Mouse (Mus musculus) layer of hippocampus, adult 8-10 months (tissue): ENCODE measurements around the gene Slc26a10. TPM values are rescaled to one million over a fixed set of nuclear protein-coding genes. Genes with fewer than 3 reads are reported as not detected.

Source experiments
- DNase-seq, 2 experiments: peaks; one replicate each; pipeline ENCODE4 v3.0.0; 2022; ENCODE audit warnings: low spot score in 2 of 2
- total RNA-seq, 4 experiments: library from RNA; stranded (reverse); gene quantifications; 2 replicates each; pipeline ENCODE4 v1.2.4; 2022

The Slc26a10 gene
- 10 to 100 TPM; 12.2 to 17.5 (median 14.4) TPM for total RNA-seq

DNA sequence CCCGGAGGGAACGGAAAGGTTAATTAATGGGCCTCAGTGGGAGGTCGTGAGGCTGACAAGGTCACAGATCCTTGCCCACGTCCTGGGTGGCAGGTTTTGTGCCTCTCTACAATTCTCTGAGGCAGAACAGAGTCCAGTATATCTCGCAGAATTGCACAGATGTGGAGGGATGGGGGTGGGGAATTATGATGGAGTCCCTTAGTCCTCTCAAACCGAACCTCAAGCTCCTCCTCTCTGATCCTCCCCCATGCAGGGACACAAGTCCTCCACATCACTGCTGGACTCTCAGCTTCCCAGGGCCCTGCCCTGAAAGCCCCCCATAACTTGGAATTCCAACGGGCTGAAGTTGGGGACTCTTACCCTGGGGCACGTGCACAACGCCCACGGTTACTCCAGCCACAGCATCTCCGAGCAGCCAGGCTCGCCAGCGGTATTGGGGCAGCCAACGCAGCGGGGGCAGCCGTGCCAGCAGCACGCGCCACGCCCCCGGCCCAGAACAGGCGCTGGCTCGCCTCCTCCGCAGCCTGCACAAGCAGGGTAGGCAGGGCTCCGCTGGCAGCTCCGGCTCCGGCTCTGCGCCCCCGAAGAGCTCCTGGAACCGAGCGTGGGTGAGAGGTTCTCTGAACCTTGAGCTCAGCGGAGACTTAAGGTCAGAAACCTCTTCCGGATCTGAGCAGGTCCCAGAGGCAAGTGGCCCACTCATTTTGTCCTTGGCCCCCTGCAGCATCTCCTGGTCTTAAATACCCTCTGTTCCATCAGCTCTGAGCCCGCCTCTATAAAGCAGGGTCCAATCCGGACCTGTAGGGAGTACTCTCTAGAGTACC is at the start of gene Slc26a10:
TSS of gene Slc26a10 (minus strand) at position 775 of the 824 bp plus-strand sequence.
- peak in 1 of 2 experiments; percentile 41 for DNase-seq

DNA sequence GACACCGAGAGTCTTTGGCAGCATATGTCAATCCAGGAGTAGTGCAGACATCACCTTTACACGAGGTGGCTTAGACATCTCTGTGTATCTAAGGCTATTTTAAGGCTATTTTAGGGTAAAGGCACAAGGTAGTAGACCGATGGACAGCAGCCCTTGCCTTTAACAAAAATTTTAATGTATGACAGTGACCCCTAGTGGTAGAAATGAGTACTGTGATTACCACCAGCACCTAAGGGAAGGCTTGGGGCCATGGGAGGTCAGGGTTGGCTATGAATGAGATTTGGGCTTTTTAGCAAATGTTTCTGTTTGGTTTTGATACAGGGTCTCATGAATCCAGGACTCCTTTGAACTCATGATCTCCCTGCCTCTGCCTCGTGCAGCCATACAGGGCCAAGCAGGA is 48.5 kb upstream of the Slc26a10 start:
- peak in 1 of 2 experiments; percentile 37 for DNase-seq

DNA sequence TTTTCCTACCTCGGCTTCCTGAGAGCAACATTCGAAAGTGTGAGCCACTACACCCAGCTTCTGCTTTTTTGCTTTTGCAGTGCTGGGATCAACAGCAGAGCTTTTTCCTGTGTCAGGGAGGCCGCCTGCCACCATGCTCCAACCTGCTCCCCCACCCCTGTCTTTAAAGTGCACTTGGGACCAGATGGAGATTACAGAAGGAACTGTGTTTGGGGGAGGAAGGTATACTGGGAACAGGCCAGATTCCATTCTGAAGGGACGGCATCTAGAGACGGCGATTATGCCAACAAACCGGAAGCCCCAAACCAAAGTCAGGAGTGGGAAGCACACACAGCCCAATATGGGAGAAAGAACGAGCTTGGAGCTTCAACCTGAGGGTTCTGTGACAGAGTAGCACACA is 46.7 kb upstream of the Slc26a10 start:
- no peak for DNase-seq

DNA sequence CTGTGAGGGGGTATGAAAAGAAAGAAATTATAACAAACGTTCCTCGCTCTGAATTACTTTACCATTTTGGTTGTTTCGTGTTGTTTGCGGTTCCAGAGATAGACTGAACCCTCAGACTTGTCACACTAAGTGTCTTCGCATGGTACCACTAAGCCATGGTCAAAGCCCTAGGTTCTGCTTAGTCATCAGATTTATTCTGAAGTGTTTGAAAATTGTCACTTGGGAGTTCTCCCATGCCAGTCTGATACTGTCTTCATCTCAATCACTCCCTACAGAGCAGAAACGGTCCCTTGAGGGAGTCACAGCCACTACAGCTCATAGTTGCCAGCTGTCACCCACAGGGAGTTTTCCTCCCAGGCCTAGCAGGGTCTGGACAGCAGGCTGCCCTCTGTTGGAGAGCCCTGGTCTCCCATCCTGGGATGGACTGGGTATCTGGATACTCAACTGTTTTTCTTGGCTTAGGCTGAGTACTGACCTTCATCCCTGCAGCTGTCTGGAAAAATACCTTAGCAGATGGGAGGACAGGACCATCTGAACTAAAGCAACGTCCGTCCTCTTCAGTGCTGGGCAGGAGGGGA is 46.0 kb upstream of the Slc26a10 start:
- no peak for DNase-seq

DNA sequence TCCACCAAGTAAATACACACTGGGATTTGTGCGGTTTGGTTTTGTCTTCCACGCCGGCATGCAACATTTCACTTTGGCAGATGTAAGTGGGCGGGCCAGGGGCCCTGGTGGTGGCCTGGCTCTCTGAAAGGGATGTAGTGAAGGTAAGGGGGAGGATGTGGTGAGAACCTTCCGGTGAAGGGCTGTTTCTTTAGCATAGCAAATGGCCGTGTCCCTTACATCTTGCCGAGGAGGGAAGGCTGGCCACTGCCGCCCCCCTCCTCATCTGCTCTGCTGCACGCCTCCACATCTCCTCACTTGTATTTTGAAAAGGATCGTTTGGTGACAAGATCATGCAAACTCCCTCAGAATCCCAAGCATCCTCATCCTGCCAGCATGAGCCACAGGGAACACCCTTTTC is 45.3 kb upstream of the Slc26a10 start:
- no peak for DNase-seq

DNA sequence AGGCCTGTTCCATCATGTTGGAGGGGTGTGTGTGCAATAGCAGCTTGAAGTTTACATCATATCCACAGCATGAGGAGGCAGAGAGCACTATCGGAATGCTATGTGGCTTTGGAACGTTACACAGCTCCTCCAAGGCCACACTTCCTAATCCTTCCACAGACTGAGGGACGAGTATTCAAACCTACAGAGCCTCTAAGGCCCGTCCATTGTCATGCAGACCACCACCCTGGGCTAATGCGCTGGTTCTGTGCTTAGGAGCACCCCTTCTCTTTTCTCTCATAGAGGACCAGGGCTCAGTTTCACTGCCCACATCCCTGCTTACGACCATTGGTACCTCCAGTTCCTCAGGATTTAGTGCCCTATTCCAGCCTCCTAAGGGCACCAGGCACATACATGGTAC is 44.8 kb upstream of the Slc26a10 start:
- DNase-seq: no peak

DNA sequence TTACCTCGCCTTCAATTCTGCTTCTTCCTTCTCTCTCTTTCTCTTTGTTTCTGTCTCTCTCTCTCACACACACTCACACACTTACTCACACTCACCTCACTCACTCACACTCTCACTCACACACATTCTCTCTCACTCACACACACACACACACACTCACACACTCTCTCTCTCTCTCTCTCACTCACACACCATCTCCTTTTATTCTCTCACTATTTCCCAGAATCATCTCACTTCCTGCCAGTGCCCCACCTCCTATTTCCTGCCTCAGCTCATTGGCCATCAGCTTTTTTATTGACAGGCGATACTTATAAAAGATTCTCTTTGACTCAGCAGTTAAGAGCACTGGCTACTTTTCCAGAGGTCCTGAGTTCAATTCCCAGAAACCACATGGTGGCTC is 37.9 kb upstream of the Slc26a10 start:
- no peak for DNase-seq

DNA sequence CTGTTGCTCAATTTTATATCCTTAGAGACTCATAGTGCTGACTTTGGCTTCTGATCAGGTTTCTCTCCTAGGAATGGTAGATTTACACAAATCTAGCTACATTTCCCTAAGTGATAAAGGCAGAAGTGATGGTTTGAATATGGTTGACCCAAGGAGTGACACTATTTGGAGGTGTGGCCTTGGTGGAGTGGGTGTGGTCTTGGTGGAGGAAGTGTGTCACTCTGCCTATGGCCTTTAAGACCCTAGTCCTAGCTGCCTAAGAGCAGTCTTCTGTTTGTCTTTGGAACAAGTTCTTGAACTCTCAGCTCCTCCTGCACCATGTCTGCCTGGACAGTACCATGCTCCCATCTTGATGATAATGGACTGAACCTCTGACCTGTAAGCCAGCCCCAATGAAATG is 36.7 kb upstream of the Slc26a10 start:
- no peak for DNase-seq

DNA sequence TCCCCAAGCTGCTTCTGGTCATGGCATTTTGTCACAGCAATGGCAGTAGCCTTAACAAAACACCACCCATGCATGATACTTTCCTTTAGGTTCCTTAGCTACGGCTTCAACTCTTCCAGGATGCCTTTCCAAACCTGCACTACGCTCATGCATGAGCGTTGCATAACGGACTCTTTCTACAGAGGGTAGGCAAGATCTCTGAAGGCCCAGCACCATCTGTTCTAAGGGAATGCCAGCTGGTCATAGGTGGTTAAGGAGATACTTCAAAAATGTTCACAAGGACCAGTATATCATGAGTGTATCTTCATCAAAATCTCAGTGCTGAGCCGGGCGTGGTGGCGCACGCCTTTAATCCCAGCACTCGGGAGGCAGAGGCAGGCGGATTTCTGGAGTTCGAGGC is 36.0 kb upstream of the Slc26a10 start:
- no peak for DNase-seq

DNA sequence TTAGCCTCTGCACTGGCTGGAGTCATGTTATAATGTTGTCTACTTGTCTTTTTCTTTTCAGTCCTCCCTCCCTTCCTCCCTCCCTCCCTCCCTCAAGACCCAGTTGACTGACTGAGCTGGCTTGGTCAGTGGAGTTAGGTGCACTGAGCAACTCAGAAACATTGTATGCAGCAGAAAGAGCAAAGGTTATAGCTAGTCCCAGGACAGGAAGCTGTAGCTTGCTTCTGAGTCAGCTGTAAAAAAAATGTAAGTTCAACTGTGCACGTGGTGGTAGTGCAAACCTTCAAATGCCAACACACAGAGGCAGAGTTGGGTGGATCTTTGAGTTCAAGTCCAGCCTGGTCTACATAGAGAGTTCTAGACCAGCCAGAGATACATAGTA is 34.0 kb upstream of the Slc26a10 start:
- DNase-seq: no peak

DNA sequence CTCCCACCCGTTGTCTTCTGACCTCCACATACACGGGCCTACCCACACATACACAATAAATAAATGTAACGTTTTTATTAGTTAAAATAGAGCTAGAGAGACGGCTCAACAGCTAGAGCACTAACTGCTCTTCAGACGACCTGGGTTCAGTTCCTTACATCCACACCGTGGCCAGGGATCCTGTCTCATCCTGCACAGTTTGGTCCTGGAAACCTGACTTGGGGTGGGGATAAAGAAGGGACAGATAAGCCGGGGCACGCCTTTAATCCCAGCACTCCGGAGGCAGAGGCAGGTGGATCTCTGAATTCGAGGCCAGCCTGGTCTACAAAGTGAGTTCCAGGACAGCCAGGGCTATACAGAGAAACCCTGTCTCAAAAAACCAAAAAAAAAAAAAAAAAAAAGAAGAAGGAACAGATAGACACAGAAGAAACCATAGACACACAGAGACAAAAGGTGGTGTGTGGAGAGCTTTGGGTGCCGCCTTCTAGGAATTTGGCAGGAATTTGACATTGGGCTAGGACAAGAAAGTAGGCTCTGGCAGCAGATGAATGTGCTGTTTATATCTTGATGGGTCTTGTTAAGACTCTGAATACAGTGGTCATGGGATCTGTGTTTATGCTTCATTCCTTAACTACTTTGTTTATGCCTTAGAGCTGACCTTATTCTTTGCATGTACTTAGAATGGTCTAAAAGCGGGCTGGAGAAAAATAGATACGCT is 33.4 kb upstream of the Slc26a10 start:
- no peak for DNase-seq

DNA sequence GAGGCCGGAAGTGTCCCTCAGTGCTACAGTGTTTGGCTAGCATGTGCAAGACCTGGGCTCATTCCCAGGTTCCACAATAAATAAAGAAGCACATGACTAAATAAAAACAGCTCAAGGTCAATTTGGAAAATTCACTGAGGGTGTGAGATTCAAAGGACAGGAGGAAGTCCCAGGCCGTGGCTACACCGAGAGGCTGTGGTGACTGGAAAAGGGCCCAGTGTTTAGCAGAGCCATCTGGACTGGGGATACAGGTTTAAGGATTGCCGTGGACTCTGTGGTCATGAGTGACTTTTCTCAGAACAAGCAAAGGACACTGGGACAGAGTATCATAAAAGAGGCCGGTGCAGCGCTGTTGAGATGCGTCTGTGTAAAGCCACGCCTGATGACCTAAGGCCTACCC is 32.8 kb upstream of the Slc26a10 start:
- no peak for DNase-seq

DNA sequence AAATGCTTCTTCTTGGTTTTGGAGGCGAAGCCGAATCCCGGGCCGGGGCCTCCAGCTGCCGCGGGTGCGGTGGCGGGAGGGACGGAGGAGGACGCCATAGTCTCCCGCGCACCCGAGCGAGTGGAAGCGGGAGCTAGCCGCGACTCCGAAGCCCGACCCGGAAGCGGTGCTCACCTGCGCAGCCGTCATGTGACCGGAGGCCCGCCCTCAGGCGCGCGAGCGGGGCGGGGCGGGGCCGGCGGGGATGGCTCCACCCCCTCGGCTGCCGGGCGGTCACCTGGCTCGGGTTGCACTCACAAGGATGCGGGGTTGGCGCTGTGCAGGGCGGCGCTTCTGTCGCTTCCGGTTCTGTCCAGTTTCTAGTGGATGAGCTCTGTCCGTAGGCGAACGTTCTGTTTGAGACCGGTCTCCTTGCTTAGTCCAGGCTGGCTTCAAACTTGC is 31.0 kb upstream of the Slc26a10 start, which contains the start of gene Pip4k2c:
TSS of gene Pip4k2c (minus strand) at position 172 of the 441 bp plus-strand sequence.
- peak; percentile 81 to 87 for DNase-seq

DNA sequence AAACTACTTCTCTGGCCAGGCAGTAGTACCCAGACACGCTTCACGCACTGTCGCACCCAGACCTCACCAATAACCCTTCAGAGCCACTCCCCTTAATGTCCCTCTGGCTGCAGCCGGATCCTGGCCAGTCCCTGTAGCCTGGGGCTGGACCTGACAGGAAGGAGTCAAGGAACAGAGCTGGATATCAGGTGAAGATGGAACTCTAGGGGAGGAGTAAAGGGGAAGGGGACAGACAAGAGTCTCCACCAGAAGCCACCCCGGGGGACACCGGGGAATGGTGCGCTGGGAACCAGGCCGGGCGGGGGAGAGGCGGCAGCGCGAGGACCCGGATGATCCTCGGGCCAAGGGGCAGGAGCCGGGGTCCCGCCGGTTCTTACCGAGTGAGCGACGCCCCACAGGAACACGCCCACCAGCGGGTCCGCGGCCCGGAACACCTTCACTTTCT is 30.5 kb upstream of the Slc26a10 start:
- DNase-seq: no peak

DNA sequence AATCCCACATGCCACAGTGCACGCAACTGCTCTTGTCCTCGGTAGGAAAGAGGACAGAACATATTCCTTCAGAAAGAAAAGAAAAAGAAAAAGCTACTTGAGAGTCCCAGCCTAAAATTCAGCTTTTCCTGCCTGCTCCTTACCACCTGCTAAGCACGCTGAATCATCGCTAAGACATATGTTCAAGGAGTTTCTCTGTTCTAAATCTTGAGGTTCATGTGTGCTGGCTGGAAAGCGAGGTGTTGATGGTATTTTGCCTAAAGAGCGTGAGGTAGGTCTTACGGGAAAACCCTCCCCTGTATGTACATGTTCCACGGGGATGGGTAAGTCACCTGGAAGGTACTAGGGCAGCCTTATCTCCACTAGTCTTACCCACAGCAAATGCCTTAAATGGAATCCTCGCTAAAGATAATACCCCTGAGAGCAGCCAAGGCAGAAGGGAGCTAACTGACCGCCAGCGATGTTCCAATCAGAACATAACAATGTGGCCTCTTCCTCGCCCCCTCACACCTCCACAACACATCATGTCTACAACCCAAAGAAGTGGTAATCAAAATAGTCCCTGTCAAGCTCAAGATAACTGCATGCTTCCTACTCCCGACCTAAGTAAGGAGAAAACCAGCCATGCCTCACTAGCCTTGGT is 29.6 kb upstream of the Slc26a10 start:
- DNase-seq: no peak

DNA sequence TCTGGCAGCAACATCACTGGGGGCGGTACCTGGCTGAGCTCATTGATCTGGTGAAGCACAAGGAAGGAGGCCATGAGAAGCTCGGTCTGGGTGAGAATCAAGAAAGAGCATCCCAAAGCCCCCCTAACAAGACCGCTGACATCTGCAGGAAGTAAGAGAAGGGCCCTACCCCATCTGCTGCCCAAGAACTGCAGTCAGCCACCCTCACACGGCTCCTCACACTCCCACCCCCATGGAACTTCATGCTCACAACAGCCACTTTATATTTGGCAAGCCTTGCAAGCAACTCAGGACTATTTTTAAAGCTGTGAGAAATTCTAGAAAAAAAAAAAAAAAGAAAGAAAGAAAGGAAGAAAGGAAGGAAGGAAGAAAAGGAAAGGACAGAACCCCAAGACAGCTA is 28.5 kb upstream of the Slc26a10 start:
- no peak for DNase-seq

DNA sequence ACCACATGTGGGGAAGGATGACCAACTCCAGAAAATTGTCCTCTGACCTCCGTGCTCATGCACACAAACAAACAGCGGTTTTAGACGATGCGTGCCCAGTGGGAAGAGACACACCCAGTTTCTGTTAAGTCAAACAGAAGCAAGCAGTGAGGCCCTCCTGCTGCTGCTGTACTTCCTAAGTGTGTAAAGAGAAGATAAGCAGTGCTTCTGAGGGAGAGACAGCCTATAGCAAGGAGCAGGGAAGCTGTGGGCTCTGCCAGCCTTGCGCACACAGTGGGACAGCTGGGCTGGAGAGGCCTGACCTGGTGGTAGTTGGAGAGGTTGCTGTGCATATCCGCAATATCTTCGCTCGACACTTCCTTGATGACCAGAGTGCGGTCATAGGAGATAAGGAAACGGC is 24.9 kb upstream of the Slc26a10 start:
- no peak for DNase-seq

DNA sequence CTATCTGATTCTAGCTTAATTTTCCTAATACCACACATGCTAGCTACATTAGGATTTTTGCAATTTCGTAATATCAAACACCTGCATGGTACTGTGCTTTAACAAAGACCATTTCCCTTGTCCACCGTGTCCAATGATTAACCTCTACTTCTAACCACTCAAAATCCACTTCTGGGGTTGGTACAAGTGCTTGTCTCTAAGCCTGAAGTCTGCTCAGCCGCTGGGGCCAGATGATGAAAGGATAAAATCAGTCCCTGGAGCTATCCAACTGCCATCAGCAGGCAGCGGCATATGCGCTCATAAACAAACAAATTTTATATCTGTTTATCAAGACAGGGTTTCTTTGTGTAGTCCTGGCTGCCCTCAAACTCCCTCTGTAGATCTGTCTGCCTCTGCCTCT is 24.1 kb upstream of the Slc26a10 start:
- no peak for DNase-seq

DNA sequence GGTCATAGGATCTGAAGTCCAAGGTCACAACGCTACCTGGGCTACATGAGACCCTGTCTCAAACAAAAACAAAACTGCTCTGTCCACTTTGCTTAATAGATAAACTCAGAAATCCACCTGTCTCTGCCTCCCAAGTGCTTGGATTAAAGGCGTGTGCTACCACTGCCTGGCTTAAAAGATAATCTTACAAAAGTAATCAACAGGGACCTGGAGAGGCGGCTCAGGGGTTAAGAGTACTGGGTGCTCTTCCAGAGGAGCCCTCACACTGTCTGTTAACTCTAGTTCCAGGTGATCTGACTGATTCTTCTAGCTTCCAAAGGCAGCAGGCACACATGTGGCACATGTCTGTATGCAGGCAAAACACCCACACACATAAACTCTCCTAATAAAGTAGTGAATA is 22.7 kb upstream of the Slc26a10 start:
- DNase-seq: no peak

DNA sequence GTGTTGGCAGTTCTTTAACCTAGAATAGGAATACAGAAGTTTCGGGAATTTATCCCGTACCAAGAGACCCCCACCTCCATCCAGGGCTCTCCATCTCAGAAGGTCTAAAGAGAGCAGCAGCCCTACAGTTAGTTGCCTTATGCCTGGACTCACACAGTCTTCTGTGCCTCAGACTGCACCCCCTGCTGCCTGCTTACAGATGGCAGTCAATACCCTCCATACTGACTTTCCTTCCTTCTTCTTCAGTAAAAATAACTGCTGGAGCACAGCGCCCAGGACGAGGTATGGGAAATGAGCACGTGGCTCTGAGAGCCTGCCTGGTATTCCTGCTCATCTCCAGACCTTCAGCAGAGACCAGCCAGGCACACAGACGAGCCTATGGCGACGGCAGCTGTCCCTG is 19.8 kb upstream of the Slc26a10 start:
- DNase-seq: no peak

DNA sequence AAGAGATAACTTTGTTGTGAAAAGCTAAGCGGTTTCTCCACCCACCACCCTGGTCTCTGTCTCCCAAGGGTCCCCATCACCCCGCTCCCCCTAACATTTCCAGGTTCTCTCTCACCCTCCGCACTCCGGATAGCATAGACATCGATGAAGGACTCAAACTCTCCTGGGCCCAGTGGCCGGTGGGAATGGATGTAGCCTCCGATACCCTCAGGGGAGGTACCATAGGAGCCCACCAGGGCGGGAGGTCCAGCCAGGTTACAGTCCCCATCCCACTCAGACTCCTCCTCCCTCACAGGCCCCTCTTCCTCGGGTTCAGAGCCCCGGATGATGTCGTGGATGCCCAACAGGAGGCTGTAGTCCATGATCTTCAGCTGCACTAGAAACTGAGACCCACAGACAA is 19.0 kb upstream of the Slc26a10 start:
- no peak for DNase-seq

DNA sequence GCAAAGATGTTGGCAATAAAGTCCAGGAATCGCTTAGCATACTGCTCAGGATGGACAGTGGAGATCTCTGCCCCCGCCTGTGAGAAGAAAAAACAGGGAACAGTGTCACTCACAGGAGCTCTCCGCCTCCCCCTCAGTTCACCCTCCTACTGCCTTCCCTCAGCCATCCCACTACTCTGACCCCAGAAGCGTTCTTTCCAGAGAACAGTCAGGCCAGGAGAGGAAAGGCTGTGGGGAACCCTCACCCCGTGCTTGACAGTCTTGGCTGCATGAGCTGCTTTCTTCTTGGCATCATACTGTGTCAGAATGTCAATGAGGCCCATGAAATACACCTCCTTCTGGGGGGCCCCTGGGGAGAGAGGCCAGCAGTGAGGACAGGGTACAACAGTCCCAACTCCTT is 18.6 kb upstream of the Slc26a10 start:
- no peak for DNase-seq
